Mouse (Mus musculus): ENCODE results near the gene Fbxo11. TPM values are rescaled to one million over a fixed set of nuclear protein-coding genes. Genes with fewer than 3 reads are reported as not detected.
A peak's percentile ranks its signal among the peaks of the same experiment; 100 is the strongest.
"Not testable (repeated sequence)": the region's sequence is repeated elsewhere in the genome, so short reads cannot be mapped to it uniquely, and the experiment has no call there.

The Fbxo11 gene
- total RNA-seq, 2 experiments from 2014 or later: 126 to 132 TPM

- no peak for DNase-seq
These were observed 2.3 kb upstream of the Fbxo11 start for GRCm38 (mm10) chr17:88067202-88067901.

- no peak for DNase-seq
These were observed 1.7 kb upstream of the Fbxo11 start for GRCm38 (mm10) chr17:88066799-88067198.

GRCm38 (mm10) chr17:88065801-88066646 is 933 bp upstream of the Fbxo11 start:
- DNase-seq: peak; percentile 86 to 88

DNA sequence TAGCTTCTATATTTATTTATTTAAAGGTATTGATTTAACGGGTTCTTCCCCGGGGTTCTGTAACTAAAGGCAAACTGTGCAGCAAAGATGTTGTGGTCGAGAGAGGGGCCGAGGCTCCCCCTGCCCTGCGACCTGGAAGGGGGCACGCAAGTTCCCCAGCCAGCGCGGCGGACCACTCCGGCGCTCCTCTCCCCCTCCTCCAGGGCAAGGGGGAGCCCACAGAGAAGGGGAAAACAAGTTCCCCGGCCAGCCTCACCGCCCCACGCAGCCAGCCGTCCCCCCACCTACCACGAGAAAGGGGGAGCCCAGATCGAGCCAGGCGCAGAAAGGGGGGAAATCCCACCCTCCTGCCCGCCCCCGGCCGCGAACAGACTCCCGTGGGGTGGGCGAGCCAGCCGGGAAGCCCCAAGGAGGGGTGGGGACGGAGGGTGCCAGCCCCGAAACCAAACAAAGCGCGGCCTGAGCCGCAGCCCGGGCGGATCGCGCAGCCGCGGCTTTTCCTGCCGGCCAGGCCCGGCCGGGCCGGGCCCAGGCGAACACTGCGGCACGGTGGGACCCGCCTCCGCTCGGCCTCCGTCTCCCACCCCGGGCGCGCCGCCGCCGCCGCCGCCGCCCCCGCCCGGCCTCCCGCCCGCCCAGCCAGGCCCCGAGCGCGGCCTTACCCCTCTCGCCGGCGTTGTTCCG is 602 bp downstream of the Fbxo11 start:
- peak; percentile 66 to 73 for DNase-seq

- peak; percentile 61 to 65 for DNase-seq
These were observed 1.1 kb downstream of the Fbxo11 start for GRCm38 (mm10) chr17:88063980-88064346.

GRCm38 (mm10) chr17:88062860-88063580 is 2.1 kb downstream of the Fbxo11 start:
- DNase-seq: no peak

DNA sequence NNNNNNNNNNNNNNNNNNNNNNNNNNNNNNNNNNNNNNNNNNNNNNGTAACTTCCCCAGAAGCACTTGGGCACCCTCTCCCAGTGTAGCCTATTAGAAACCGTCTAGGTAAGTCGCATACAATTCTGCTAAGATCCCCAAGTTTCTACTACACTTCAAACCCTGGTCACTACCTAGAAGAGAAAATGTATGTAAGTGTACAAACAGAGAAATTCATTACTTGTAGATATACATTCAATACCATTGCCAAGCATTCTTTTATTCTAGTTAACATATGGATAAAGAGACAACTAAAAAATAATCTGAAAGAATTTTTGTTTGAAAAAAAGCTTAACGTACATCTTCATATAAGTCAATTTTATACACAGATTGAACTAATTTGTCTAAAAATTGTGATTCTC is 3.1 kb downstream of the Fbxo11 start:
- no peak for DNase-seq

DNA sequence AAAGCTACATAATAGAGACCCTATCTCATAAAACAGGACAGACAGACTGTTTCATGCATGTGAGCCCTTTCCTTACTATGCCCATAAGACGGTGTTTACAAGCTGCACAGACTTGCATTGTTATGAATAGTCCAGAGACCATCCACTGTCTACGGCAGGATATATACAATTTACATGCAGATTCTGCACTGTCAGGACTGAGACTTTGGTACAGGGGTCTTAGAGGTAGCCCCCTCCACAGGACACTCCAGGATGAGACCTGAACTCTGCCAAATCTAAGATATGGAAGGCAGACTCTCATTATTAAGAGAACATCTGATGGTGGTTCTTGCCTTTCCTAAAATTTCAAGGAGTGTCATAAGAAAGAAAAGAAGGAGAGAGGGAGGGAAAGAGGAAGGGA is 6.8 kb downstream of the Fbxo11 start:
- DNase-seq: no peak

DNA sequence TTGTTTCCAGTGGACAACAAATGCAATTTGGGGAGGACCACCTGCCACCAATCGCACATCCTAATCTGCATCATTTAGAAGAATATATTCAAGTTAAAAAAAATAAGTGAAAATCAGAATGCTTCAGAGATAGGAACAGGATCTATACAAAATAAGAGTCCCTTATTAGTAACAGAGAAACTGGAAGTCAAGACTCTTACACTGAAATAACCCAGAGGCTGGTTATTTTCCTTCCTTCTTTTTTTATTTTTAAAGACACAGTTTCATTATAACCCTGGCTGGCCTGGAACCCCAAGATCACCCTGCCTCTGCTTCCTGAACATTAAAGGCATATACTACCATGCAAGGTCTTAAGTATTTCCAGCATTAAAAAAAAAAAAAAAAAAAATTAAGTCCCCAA is 7.2 kb downstream of the Fbxo11 start:
- no peak for DNase-seq

GRCm38 (mm10) chr17:88051679-88052078 is 13.4 kb downstream of the Fbxo11 start:
- no peak for DNase-seq

DNA sequence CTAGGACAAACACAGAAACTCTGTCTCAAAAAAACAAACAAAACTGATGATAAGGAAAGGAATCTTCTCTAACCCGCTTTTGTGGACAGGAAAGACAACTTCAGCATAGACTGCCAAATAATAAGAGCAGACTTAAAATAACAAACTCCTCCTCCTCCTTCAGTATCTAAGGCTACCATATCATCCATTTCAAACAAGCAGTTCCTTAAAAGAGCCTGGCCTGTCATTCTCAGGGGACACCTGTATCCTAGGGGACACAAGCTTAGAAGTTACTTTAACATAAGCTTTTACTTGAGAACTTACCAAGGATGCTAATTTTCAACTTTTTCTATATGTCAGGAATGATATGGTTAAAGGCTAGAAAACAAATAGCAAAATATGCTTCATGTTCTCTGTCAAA is 14.2 kb downstream of the Fbxo11 start:
- DNase-seq: no peak

DNA sequence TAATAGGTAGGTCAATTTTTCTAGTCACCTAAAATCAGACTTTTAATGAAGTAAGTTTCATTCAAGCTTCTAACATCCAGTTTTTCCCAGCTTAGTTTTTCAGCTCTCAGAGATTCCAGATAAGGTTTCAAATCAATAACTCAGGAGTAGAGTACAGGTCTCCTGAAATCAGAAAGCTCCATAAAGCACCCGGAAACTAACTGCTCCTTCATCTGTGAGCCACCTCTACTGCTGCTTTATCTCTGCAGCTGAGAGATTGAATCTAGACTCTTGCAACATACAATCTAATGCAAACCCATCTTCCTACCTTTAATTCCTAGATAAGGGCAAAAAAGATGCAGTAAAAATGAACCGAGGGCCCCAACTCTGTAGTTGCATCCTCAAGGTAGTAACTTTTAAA is 14.8 kb downstream of the Fbxo11 start:
- no peak for DNase-seq

DNA sequence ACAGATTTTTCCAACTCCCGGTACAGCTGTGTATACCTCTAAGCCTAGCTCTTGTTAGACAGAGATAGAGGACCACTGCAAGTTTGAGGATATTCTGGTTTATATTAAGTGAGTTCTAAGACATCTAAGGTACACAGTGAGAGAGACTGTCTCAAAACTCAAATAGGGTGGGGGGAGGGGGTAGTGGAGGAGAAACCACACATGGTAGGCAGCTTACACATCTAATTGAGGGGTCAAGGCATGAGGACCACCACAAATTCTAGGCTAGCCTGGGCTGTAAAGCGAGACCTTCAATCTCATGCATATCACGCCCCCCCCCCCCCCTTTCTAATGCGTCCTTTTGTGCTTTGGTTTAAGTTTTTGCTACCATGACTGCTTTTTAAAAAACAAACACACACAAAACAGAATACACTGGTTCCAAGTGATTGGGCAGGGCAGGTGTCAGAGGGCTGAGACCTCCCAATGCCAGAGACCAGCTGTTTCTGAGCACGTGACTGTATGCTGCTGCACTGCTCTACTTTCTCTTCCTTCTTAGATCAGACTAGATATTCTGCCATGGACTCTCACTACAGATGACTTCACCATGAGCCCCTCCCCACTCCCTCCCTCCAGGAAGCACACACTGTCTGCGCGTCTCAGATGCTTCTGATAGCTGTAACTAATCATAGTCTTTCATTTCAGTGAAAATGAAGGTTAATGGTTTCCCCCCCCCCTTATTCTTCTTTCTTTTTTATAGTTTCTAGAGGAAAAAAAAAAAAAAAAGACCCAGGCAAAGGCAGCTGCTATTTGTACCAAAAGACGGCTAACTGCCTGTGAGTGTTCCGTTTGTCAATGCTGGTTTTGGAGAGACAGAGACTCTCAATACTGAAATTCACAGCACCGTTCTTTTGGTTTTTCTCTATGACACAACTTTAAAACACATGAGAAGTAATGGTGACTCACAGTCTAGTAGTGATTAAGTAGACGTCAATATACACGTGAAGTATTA is 22.7 kb downstream of the Fbxo11 start:
- no peak for DNase-seq

- no peak for DNase-seq
These were observed 24.3 kb downstream of the Fbxo11 start for GRCm38 (mm10) chr17:88040810-88041209.

DNA sequence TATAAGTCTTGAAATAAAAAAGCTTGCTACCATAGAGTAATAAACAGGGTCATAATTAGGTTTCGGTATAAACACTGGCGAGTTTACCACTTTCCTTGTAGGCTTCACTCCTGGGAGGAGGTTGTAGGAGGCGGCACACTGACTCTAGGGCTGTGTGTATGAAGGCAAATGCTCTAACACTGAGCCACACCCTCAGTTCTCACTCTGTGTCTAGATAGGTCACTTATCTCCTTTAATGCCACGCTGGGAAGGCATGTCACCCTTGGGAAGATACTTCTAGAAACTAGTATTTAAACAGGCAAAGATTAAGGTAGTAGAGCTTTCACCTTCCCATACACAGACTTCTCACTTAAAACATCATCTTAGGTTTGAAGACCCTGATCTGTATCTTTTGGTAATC is 30.7 kb downstream of the Fbxo11 start:
- no peak for DNase-seq

- no peak for DNase-seq
These were observed 33.3 kb downstream of the Fbxo11 start for GRCm38 (mm10) chr17:88031755-88032154.

- DNase-seq: peak; percentile 23 to 41
These were observed 35.7 kb downstream of the Fbxo11 start for GRCm38 (mm10) chr17:88029194-88029970.

DNA sequence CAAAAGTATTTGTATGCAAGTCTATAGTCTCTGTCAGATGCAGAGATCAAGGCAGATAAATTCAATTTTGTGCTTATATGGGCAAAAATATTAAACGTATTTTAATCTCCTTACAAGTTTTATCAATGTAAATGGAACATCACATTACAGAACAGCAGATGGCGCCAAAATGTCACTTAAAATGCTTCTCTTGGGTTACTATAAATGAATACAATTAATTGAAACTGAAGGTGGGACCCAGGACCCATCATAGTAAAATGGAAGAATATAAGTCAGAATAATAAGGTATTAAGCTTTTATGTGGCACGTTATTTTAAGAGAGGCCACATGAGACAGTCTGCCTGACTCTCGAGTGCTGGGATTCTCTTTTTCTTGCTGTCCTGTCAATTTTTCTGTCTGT is 39.9 kb downstream of the Fbxo11 start:
- DNase-seq: no peak

DNA sequence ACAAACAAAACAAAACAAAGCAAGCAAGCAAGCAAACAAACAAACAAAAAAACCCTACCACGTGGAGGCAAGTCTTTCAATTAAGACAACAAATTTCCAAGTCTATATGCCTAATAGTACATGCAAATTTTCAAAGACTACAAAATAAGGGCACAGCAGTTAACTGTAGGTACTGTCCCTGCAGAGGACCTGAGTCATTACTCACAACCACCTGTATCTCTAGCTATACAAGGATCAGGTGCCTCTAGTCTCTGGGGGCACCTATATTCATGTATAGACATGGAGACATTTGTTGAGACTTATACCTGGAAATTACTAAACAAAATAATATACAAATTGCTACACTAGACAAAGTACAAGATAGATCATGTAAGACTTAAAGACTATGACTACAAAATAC is 41.2 kb downstream of the Fbxo11 start:
- no peak for DNase-seq

GRCm38 (mm10) chr17:88016027-88016426 is 49.1 kb downstream of the Fbxo11 start:
- not testable (repeated sequence) for DNase-seq

GRCm38 (mm10) chr17:88014456-88014855 is 50.6 kb downstream of the Fbxo11 start:
- no peak for DNase-seq

All from layer of hippocampus, postnatal 36 days (tissue).